Mouse (Mus musculus) retina, adult 2 months (tissue): ENCODE data around the gene Grb2.

Experiments
- DNase-seq: peaks from one replicate; pipeline ENCODE4 v3.0.0-alpha.2; 2012; ENCODE audit warnings: low read depth, low spot score

Gene Grb2

DNA sequence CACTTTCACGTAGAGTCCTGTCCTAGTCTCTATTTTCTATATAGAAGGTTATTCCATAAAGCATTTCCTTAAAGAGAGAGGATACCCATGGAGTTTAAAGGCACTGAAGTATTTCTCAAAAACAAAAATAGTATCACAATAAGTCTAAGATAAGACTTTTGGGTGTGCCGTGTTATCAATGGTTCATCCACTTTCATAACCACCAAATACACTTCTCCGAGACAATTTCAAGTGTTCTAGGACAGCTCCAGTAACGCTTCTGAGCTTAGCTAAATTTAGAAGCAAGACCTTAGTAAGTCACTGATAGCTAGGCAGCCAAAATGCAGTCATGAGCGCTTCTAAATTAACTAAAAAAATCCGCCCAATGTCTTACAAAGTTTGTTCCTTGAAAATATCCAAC, 22.0 kb downstream of the Grb2 start:
- DNase-seq, result no peak

- DNase-seq, result no peak
These were observed 22.4 kb downstream of the Grb2 start for GRCm38 (mm10) chr11:115685954-115686353.

- no peak for DNase-seq
These were observed 23.5 kb downstream of the Grb2 start for GRCm38 (mm10) chr11:115684877-115685276.

- DNase-seq, result no peak
These were observed 25.1 kb downstream of the Grb2 start for GRCm38 (mm10) chr11:115683326-115683725.

DNA sequence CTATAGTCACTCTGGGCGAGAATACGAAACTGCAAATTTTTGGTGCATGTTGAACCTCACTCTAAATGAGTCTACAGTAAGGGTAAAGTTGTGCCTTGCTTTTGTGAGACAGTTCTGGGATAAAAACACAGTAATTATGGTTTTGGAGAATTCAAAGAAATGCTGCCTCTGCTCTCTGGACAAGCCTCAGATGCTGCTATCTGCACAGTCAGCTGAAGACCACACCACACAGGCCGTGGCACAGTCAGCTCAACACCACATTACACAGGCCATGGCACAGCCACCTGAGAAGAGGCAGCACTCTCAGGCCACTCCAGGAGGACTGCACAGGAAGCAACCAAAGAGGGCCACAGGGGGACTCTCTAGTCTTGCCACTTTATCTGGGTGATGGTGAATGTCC, 26.0 kb downstream of the Grb2 start:
- no peak for DNase-seq

DNA sequence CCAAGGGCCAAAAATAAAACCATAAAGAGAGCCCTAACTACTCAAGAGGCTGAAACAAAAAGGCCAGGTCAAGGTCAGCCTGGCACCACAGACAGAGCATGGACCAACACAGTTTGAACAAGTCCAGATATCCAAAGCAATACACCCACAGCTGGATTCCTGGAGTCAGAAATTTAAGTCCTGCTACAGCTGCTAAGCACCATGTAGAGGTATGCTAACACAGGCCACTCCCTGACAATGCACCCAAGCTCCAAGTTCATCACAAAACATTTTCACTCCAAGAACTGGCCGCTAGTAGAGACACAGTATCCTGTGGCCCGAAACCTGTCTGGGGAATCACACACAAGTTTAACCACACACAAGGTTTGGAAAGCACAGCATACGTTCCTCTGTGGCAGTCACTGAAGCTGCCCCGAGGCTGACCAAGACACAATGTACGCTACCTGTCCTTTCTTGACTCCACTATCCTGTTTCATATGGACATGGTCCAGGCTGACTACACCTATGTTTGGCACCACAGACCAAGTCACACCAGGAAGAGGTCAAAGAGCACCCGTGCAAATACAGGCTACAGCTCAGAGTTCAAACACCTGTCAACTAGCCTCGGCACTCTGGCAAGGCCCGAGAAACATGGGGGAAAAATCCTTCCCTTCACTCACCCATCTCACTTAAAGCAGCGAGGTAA, 28.7 kb downstream of the Grb2 start:
- no peak for DNase-seq

- peak; percentile 13 for DNase-seq
These were observed 29.5 kb downstream of the Grb2 start for GRCm38 (mm10) chr11:115678861-115679260.

DNA sequence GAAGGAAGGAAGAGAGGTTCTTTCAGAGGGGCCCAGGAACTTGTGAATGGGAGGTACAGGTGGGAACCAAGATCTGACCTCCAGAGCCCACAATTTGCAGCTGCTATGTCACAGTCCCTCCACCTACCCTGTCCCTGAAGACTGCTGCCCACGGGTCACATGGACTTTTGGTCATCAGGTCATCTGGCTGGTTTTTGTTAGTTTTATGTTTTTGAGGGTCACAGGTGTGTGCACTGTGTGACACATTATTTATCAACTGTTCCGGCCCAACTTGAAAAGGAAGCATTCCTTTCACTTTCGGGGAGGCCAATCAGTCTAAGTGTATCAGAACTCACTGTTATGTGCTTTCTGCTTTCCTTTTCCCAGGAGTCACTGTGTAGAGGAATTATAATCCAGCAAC, 30.9 kb downstream of the Grb2 start:
- no peak for DNase-seq

DNA sequence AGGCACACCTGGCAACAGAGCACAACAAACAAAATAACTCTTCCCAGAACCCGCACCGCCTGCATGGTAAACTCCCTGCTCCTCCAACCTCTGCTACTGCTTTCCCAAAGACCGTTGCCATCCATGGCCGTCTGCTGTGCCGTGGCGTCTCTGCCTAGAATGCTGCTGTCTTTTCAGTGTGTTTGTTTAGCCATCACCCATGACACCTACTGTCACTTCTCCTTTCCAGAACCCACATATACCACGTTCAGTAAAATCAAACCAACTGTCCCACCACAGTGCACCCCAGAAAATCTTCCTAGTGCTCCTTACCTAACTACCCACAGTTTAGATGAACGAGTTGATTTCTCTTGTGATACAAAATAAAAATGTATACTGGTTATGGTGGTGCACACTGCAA, 31.7 kb downstream of the Grb2 start:
- DNase-seq, result no peak

- DNase-seq, result no peak
These were observed 34.0 kb downstream of the Grb2 start for GRCm38 (mm10) chr11:115674235-115674865.

GRCm38 (mm10) chr11:115673471-115674234, 34.7 kb downstream of the Grb2 start:
- no peak for DNase-seq

GRCm38 (mm10) chr11:115672226-115672987, 36.0 kb downstream of the Grb2 start:
- DNase-seq, result no peak

- DNase-seq, result no peak
These were observed 37.8 kb downstream of the Grb2 start for GRCm38 (mm10) chr11:115670451-115671050.

DNA sequence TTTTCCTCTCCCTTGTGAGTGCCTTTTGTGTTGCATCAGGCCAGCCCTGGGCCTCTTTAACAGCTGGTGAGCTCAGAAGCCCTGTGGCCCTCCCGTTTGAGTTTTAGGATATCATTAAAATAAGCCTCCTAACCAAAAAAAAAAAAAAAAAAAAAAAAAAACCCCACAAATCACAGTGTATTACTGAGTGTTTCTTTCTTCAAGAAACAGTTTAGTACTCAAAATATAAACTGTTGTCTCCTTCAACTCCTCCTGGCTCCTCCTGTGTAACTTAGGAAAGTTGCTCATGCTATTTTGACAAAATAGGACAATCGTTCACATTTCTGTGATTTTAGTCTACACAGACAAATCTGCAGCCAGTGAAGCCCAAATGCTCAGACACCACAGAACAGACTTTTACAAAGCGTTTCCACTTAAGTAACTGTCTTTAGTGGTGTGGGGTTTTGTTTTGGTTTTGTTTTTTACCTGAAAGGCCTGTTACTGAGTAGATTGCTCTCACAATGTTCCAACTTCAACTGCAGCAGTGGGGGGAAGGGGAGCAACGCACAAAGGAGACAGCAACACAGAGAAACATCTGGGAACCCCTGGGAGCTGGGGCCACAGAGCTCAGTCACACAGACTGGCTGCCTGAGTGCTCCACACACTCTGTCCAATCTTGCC, 44.6 kb downstream of the Grb2 start:
- no peak for DNase-seq

DNA sequence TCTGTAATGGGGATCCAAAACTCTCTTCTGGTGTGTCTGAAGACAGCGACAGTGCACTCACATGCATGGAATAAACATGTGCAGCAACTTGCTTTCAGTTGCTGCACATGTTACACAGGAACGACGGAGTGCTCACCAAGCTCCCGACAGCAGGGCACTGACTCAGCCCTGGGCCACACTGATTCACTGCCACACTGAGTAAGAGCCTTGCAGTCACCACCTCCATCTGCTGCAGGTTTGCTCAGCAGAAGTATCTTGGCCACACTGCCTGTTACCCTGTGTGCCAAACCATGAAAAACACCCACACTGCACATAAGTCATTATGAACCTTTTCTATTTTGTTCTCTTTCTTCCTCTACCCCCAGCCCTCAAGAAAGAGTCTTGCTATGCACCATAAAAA, 48.0 kb downstream of the Grb2 start:
- DNase-seq, result no peak

DNA sequence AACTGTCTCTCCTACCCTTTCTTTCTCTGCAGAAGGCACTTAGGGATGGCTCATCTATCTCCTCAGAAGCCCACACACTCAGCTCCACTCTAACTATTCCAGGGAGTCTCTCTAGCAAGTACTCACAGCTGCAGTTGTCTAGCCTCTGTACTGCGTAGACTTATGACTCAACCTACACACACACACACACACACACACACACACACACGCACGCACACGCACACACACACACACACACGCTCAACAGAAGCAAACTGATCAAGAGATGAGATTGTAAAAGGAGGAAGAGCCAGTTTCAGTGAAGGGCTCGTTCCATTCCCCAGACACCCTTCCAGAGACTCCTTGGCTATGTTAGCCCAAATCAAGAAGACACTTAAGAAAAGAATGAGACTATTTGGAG, 49.9 kb downstream of the Grb2 start:
- DNase-seq, result no peak

- DNase-seq, result no peak
These were observed 54.3 kb downstream of the Grb2 start for GRCm38 (mm10) chr11:115654128-115654527.

DNA sequence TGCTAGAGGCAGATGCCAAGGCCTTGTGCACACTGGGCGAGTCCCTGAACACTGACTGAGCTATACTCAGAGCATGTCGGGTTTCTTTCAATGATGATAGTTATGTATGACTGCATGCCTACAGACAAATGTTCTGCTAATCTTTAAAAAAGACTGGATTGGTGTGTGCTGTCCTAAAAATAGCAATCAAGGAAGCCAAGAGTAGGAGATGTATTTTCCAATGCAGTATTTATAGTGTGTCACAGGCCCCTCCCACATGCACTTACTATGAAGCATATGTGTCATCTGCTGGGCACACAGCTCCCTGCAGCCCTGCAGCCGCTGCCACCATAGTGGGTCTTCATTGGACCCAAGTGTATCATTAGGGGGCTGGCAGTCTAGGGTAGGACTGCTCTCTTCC, 55.2 kb downstream of the Grb2 start:
- DNase-seq, result no peak

- DNase-seq, result no peak
These were observed 56.7 kb downstream of the Grb2 start for GRCm38 (mm10) chr11:115651680-115652079.

- DNase-seq, result no peak
These were observed 58.7 kb downstream of the Grb2 start for GRCm38 (mm10) chr11:115649706-115650105.

DNA sequence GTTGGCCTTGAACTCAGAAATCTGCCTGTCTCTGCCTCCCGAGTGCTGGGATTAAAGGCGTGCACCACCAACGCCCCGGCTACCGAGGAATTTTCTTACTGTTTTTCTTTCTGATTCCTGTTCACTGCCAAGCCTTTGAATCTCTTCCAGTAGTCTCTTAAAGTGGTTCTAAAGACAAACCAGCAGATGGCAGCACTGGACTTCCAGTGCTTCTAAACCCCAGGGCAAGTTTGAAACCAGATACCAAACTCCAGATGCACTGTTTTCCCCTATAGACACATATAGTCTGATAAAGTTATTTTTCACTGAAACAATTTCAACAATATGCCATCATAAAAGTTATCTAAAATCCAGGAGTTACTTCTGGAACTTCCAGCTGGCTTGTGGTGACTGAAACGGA, 60.9 kb downstream of the Grb2 start:
- DNase-seq, result peak; percentile 59
